Mouse (Mus musculus) midbrain, embryonic 13.5 days (tissue): ENCODE measurements around the gene Hibch. TPM values are rescaled to one million over a fixed set of nuclear protein-coding genes. Genes with fewer than 3 reads are reported as not detected.
A peak's percentile ranks its signal among the peaks of the same experiment; 100 is the strongest.

Experiments
- ATAC-seq: fragments of 200-750 bp; cut with Nextera tagmentation; 2 replicates; pipeline ENCODE4 v1.8.0; 2017; ENCODE audit warnings: mild to moderate bottlenecking, moderate TSS enrichment, moderate library complexity
- H3K27ac ChIP-seq: fragments of 300-500 bp; sonication (generic); 2 replicates; pipeline ENCODE4 v1.5.1; 2015; ENCODE audit warnings: inconsistent platforms, mild to moderate bottlenecking, moderate library complexity
- H3K27me3 ChIP-seq: fragments of 300-500 bp; sonication (generic); 2 replicates; pipeline ENCODE4 v1.6.1; 2015; ENCODE audit warnings: mild to moderate bottlenecking, inconsistent platforms
- H3K36me3 ChIP-seq: fragments of 300-500 bp; sonication (generic); 2 replicates; pipeline ENCODE4 v1.6.1; 2015; ENCODE audit warnings: mild to moderate bottlenecking, inconsistent platforms
- H3K4me1 ChIP-seq: fragments of 300-500 bp; sonication (generic); replicated peaks from 2 replicates; pipeline ENCODE4 v1.6.1; 2015; ENCODE audit warnings: inconsistent platforms
- H3K4me2 ChIP-seq: fragments of 300-500 bp; sonication (generic); replicated peaks from 2 replicates; pipeline ENCODE4 v1.6.1; 2015; ENCODE audit warnings: moderate library complexity, mild to moderate bottlenecking, inconsistent platforms
- H3K4me3 ChIP-seq: fragments of 300-500 bp; sonication (generic); replicated peaks from 2 replicates; pipeline ENCODE4 v1.5.1; 2015; ENCODE audit warnings: mild to moderate bottlenecking, inconsistent platforms
- H3K9ac ChIP-seq: fragments of 300-500 bp; sonication (generic); replicated peaks from 2 replicates; pipeline ENCODE4 v1.6.1; 2015; ENCODE audit warnings: mild to moderate bottlenecking, inconsistent platforms
- H3K9me3 ChIP-seq: fragments of 300-500 bp; sonication (generic); 2 replicates; pipeline ENCODE4 v1.6.1; 2016; ENCODE audit warnings: mild to moderate bottlenecking, inconsistent platforms
- WGBS: fragments of 180-500 bp; shearing (Covaris S2); methylation state at CpG from one replicate; pipeline ENCODE4 v1.1.7; 2015; 5-methylcytosine and 5-hydroxymethylcytosine counted together
- polyA plus RNA-seq: library from polyadenylated mRNA; unstranded; fragments of >200 nt; fragmentation: Nextera tagmentation; extraction: Ambion mirVana; gene quantifications from 2 replicates; pipeline ENCODE4 v1.2.1, GENCODE M21; 2015

Hibch gene
- 33.8 and 37.6 TPM in 2 replicates for polyA plus RNA-seq

GRCm38 (mm10) chr1:52844782-52845665 is at the start of gene Hibch:
Gene Hibch (plus strand): TSS chr1:52844929.
- no peaks in the 10 kb centered on the region for H3K9me3 ChIP-seq
- peak within 1 kb of the TSS; percentile 81 for H3K27ac ChIP-seq
- H3K27me3 ChIP-seq = no peaks in the 10 kb centered on the region
- H3K4me1 ChIP-seq = peaks cover 9% of the 10 kb centered on the region
- peak within 1 kb of the TSS; percentile 77 for H3K9ac ChIP-seq
- peak within 1 kb of the TSS; percentile 70 for H3K4me2 ChIP-seq
- peak; percentile 100 for ATAC-seq
- H3K36me3 ChIP-seq = no peaks in the 10 kb centered on the region
- WGBS = 4% methylated on average over 45 of the region's 45 CpGs
- H3K4me3 ChIP-seq = peak within 1 kb of the TSS; percentile 59

GRCm38 (mm10) chr1:52795927-52796326 is 48.8 kb upstream of the Hibch start:
- no peak overlapping the region for H3K27ac ChIP-seq
- WGBS = 90% methylated on average over 2 of the region's 2 CpGs
- peaks cover 25% of the 10 kb centered on the region for H3K36me3 ChIP-seq
- no peaks in the 10 kb centered on the region; the same call in 1 of the 2 replicates for H3K4me1 ChIP-seq
- no peaks in the 10 kb centered on the region for H3K27me3 ChIP-seq
- no peak overlapping the region for H3K4me3 ChIP-seq
- H3K9ac ChIP-seq = no peak overlapping the region
- no peak overlapping the region for H3K4me2 ChIP-seq
- no peak for ATAC-seq
- H3K9me3 ChIP-seq = no peaks in the 10 kb centered on the region

GRCm38 (mm10) chr1:52799056-52799726 is 45.5 kb upstream of the Hibch start:
- Histone ChIP-seq H3K4me3 (no peak overlapping the region), H3K4me2 (no peak overlapping the region), H3K27me3 (no peaks in the 10 kb centered on the region), H3K9me3 (no peaks in the 10 kb centered on the region), H3K27ac (peak overlapping the region; percentile 46; the same call in 1 of the 2 replicates), H3K4me1 (no peaks in the 10 kb centered on the region; the same call in 1 of the 2 replicates), H3K36me3 (peaks cover 6% of the 10 kb centered on the region), H3K9ac (no peak overlapping the region; the same call in 1 of the 2 replicates)
- ATAC-seq = no peak
- WGBS = 79% methylated on average over 10 of the region's 10 CpGs

GRCm38 (mm10) chr1:52799772-52800171 is 45.0 kb upstream of the Hibch start:
- Histone ChIP-seq H3K4me3 (no peak overlapping the region), H3K27me3 (no peaks in the 10 kb centered on the region), H3K9ac (no peak overlapping the region; the same call in 1 of the 2 replicates), H3K27ac (no peak overlapping the region), H3K4me1 (no peaks in the 10 kb centered on the region; the same call in 1 of the 2 replicates), H3K36me3 (0 out of 2 replicates have a peak, but pooled peaks cover under 1% of the 10 kb centered on the region), H3K4me2 (no peak overlapping the region), H3K9me3 (no peaks in the 10 kb centered on the region)
- 75% methylated on average over 5 of the region's 5 CpGs for WGBS
- ATAC-seq = no peak

- WGBS = 81% methylated on average over 3 of the region's 3 CpGs
- H3K9ac ChIP-seq = no peak overlapping the region
- no peaks in the 10 kb centered on the region for H3K27me3 ChIP-seq
- H3K36me3 ChIP-seq = no peaks in the 10 kb centered on the region
- H3K4me2 ChIP-seq = no peak overlapping the region
- no peaks in the 10 kb centered on the region; the same call in 1 of the 2 replicates for H3K4me1 ChIP-seq
- ATAC-seq = no peak
- no peak overlapping the region for H3K4me3 ChIP-seq
- no peak overlapping the region for H3K27ac ChIP-seq
- no peaks in the 10 kb centered on the region for H3K9me3 ChIP-seq
These were observed 44.4 kb upstream of the Hibch start for GRCm38 (mm10) chr1:52800340-52800740.

- Histone ChIP-seq H3K27me3 (no peaks in the 10 kb centered on the region), H3K9ac (no peak overlapping the region), H3K27ac (no peak overlapping the region), H3K9me3 (no peaks in the 10 kb centered on the region), H3K4me2 (no peak overlapping the region), H3K36me3 (no peaks in the 10 kb centered on the region), H3K4me1 (no peaks in the 10 kb centered on the region; the same call in 1 of the 2 replicates), H3K4me3 (no peak overlapping the region)
- WGBS = 95% methylated on average over 5 of the region's 5 CpGs
- ATAC-seq = no peak
These were observed 43.1 kb upstream of the Hibch start for GRCm38 (mm10) chr1:52801651-52802050.

- no peak overlapping the region for H3K4me2 ChIP-seq
- no peaks in the 10 kb centered on the region for H3K9me3 ChIP-seq
- no peaks in the 10 kb centered on the region; the same call in 1 of the 2 replicates for H3K4me1 ChIP-seq
- 94% methylated on average over 5 of the region's 5 CpGs for WGBS
- H3K4me3 ChIP-seq = no peak overlapping the region
- no peak for ATAC-seq
- no peaks in the 10 kb centered on the region for H3K36me3 ChIP-seq
- no peak overlapping the region for H3K27ac ChIP-seq
- no peak overlapping the region for H3K9ac ChIP-seq
- no peaks in the 10 kb centered on the region for H3K27me3 ChIP-seq
These were observed 42.2 kb upstream of the Hibch start for GRCm38 (mm10) chr1:52802406-52802975.

- Histone ChIP-seq H3K4me1 (no peaks in the 10 kb centered on the region), H3K4me3 (no peak overlapping the region), H3K36me3 (no peaks in the 10 kb centered on the region; the same call in 1 of the 2 replicates), H3K9me3 (no peaks in the 10 kb centered on the region), H3K4me2 (no peak overlapping the region), H3K9ac (no peak overlapping the region), H3K27me3 (no peaks in the 10 kb centered on the region), H3K27ac (no peak overlapping the region)
- ATAC-seq = no peak
- WGBS = 78% methylated on average over 1 of the region's 1 CpGs
These were observed 39.7 kb upstream of the Hibch start for GRCm38 (mm10) chr1:52805041-52805440.

GRCm38 (mm10) chr1:52808456-52808855 is 36.3 kb upstream of the Hibch start:
- H3K4me2 ChIP-seq = no peak overlapping the region
- H3K36me3 ChIP-seq = peaks cover 4% of the 10 kb centered on the region; the same call in 1 of the 2 replicates
- no peak for ATAC-seq
- no peak overlapping the region for H3K4me3 ChIP-seq
- WGBS = 93% methylated on average over 6 of the region's 6 CpGs
- H3K9me3 ChIP-seq = no peaks in the 10 kb centered on the region
- H3K9ac ChIP-seq = no peak overlapping the region
- no peaks in the 10 kb centered on the region for H3K4me1 ChIP-seq
- no peaks in the 10 kb centered on the region for H3K27me3 ChIP-seq
- H3K27ac ChIP-seq = no peak overlapping the region

- Histone ChIP-seq H3K27ac (no peak overlapping the region), H3K4me3 (peak overlapping the region; percentile 67)
These were observed 28.4 kb upstream of the Hibch start for GRCm38 (mm10) chr1:52816232-52816891.

More at GRCm38 (mm10) chr1:52816232-52816891, 28.4 kb upstream of the Hibch start:
- peak; percentile 44 for ATAC-seq
- Histone ChIP-seq H3K36me3 (no peaks in the 10 kb centered on the region), H3K9me3 (no peaks in the 10 kb centered on the region), H3K4me1 (peaks cover 22% of the 10 kb centered on the region), H3K4me2 (peak overlapping the region; percentile 73), H3K27me3 (no peaks in the 10 kb centered on the region), H3K9ac (peak overlapping the region; percentile 88; the same call in 1 of the 2 replicates)
- 66% methylated on average over 13 of the region's 13 CpGs for WGBS
